Mouse (Mus musculus) olfactory bulb, adult 2 months (tissue): ENCODE results near the gene Brpf1. TPM values are rescaled to one million over a fixed set of nuclear protein-coding genes. Genes with fewer than 3 reads are reported as not detected.
A peak's percentile ranks its signal among the peaks of the same experiment; 100 is the strongest.

Source experiments
- H3K27ac ChIP-seq: fragments of 200-500 bp; 2 replicates; pipeline ENCODE4 v1.5.1; 2012; ENCODE audit warnings: low read depth, low read length; ENCODE audit not compliant: insufficient read depth
- H3K4me1 ChIP-seq: fragments of 200-500 bp; 2 replicates; pipeline ENCODE4 v1.6.1; 2012; ENCODE audit warnings: low read length; ENCODE audit not compliant: control insufficient read depth, insufficient read depth
- H3K4me3 ChIP-seq: fragments of 200-500 bp; 2 replicates; pipeline ENCODE4 v1.5.1; 2012; ENCODE audit warnings: mild to moderate bottlenecking, low read depth, low read length, moderate library complexity; ENCODE audit not compliant: insufficient read depth
- CTCF ChIP-seq: fragments of 200-500 bp; IDR thresholded peaks from 2 replicates; pipeline ENCODE4 v1.5.1; 2012; ENCODE audit warnings: low read depth, mild to moderate bottlenecking, low read length, moderate library complexity; ENCODE audit not compliant: insufficient read depth
- POLR2A ChIP-seq: fragments of 200-500 bp; IDR thresholded peaks from 2 replicates; pipeline ENCODE4 v1.6.1; 2012; ENCODE audit warnings: mild to moderate bottlenecking, low read depth, low read length, moderate library complexity; ENCODE audit not compliant: insufficient read depth
- WGBS: fragments of 180-500 bp; shearing (Covaris S2); methylation state at CpG from one replicate; pipeline ENCODE4 v1.1.7; 2018; 5-methylcytosine and 5-hydroxymethylcytosine counted together
- polyA plus RNA-seq: library from polyadenylated mRNA; stranded (reverse); fragments of >200 nt; gene quantifications from 2 replicates; pipeline ENCODE4 v1.2.4, GENCODE M21; 2012; ENCODE audit warnings: low replicate concordance; ENCODE audit not compliant: missing spikeins, insufficient read depth, insufficient read length

Brpf1 gene
- polyA plus RNA-seq, 1 experiment = not detected

GRCm38 (mm10) chr6:113296046-113296445 is 10.9 kb upstream of the Brpf1 start:
- Histone ChIP-seq H3K4me1 (no peaks in the 10 kb centered on the region), H3K27ac (no peak overlapping the region), H3K4me3 (no peak overlapping the region)
- TF ChIP-seq POLR2A (no peak), CTCF (no peak)
- 95% methylated on average over 2 of the region's 2 CpGs for WGBS

- H3K4me1 ChIP-seq = no peaks in the 10 kb centered on the region
- TF ChIP-seq CTCF (no peak), POLR2A (no peak)
- WGBS = 61% methylated on average over 4 of the region's 4 CpGs
- no peak overlapping the region for H3K4me3 ChIP-seq
- H3K27ac ChIP-seq = no peak overlapping the region
These were observed 10.3 kb upstream of the Brpf1 start for GRCm38 (mm10) chr6:113296639-113297038.

GRCm38 (mm10) chr6:113301350-113301749 is 5.6 kb upstream of the Brpf1 start:
- no peak overlapping the region for H3K27ac ChIP-seq
- no peaks in the 10 kb centered on the region for H3K4me1 ChIP-seq
- no peak for TF ChIP-seq CTCF
- no peak for TF ChIP-seq POLR2A
- 85% methylated on average over 5 of the region's 5 CpGs for WGBS
- H3K4me3 ChIP-seq = no peak overlapping the region

- no peak overlapping the region for H3K4me3 ChIP-seq
- 22% methylated on average over 3 of the region's 3 CpGs for WGBS
- TF ChIP-seq CTCF = no peak
- TF ChIP-seq POLR2A = no peak
- H3K27ac ChIP-seq = no peak overlapping the region
- no peaks in the 10 kb centered on the region for H3K4me1 ChIP-seq
These were observed 4.7 kb upstream of the Brpf1 start for GRCm38 (mm10) chr6:113302258-113302657.

- H3K4me3 ChIP-seq = peak overlapping the region; percentile 64
- under 1% methylated on average over 50 of the region's 50 CpGs for WGBS
- H3K27ac ChIP-seq = peak overlapping the region; percentile 97
- TF ChIP-seq CTCF (no peak), POLR2A (no peak)
- peaks cover 10% of the 10 kb centered on the region for H3K4me1 ChIP-seq
These were observed 483 bp upstream of the Brpf1 start for GRCm38 (mm10) chr6:113306322-113306985.

- H3K27ac ChIP-seq = no peak overlapping the region
- under 1% methylated on average over 34 of the region's 34 CpGs for WGBS
- TF ChIP-seq CTCF (no peak), POLR2A (no peak; the same call in 1 of the 2 replicates)
These were observed 664 bp downstream of the Brpf1 start for GRCm38 (mm10) chr6:113307481-113308121.

GRCm38 (mm10) chr6:113308141-113308540 is 1.2 kb downstream of the Brpf1 start:
- Histone ChIP-seq H3K4me3 (peak overlapping the region; percentile 64), H3K27ac (no peak overlapping the region), H3K4me1 (peaks cover 10% of the 10 kb centered on the region)
- WGBS = 15% methylated on average over 5 of the region's 5 CpGs
- TF ChIP-seq POLR2A (no peak), CTCF (no peak)

More at GRCm38 (mm10) chr6:113307481-113308121, 664 bp downstream of the Brpf1 start:
- H3K4me3 ChIP-seq = peak overlapping the region; percentile 64
- peaks cover 10% of the 10 kb centered on the region for H3K4me1 ChIP-seq

- peaks cover 11% of the 10 kb centered on the region; the same call in 1 of the 2 replicates for H3K4me1 ChIP-seq
- 56% methylated on average over 3 of the region's 3 CpGs for whole genome bisulfite sequencing
- H3K27ac ChIP-seq = peak overlapping the region; percentile 53; the same call in 1 of the 2 replicates
- TF ChIP-seq CTCF (no peak), POLR2A (no peak)
- no peak overlapping the region for H3K4me3 ChIP-seq
These were observed 9.0 kb downstream of the Brpf1 start for GRCm38 (mm10) chr6:113315972-113316371.
